Mouse (Mus musculus) heart, postnatal 0 days (tissue): ENCODE data around the gene Hist1h2bc. TPM values are rescaled to one million over a fixed set of nuclear protein-coding genes. Genes with fewer than 3 reads are reported as not detected.
"Not testable (repeated sequence)": the region's sequence is repeated elsewhere in the genome, so short reads cannot be mapped to it uniquely, and the experiment has no call there.

Experiments
- ATAC-seq: fragments of 200-750 bp; cut with Nextera tagmentation; 2 replicates; pipeline ENCODE4 v1.8.0; 2017; ENCODE audit warnings: low read depth, moderate number of reproducible peaks, moderate library complexity; ENCODE audit not compliant: insufficient read depth
- DNase-seq: peaks from one replicate; pipeline ENCODE4 v3.0.0-alpha.2; 2016; ENCODE audit warnings: low spot score
- H3K27ac ChIP-seq: fragments of 300-500 bp; sonication (generic); 2 replicates; pipeline ENCODE4 v1.5.1; 2014; ENCODE audit warnings: low read depth, mild to moderate bottlenecking
- H3K27me3 ChIP-seq: fragments of 300-500 bp; sonication (generic); 2 replicates; pipeline ENCODE4 v1.6.1; 2014; ENCODE audit warnings: low read length, mixed read lengths; ENCODE audit not compliant: control insufficient read depth, insufficient read depth
- H3K36me3 ChIP-seq: fragments of 300-500 bp; sonication (generic); replicated peaks from 2 replicates; pipeline ENCODE4 v1.6.1; 2014; ENCODE audit warnings: low read length, mixed read lengths; ENCODE audit not compliant: control insufficient read depth, insufficient read depth
- H3K4me1 ChIP-seq: fragments of 300-500 bp; sonication (generic); 2 replicates; pipeline ENCODE4 v1.6.1; 2014; ENCODE audit warnings: antibody characterized with exemption; ENCODE audit not compliant: control insufficient read depth, insufficient read depth
- H3K4me2 ChIP-seq: fragments of 300-500 bp; sonication (generic); 2 replicates; pipeline ENCODE4 v1.6.1; 2014; ENCODE audit warnings: low read depth, mild to moderate bottlenecking, low read length, moderate library complexity
- H3K4me3 ChIP-seq: fragments of 300-500 bp; sonication (generic); 2 replicates; pipeline ENCODE4 v1.5.1; 2014; ENCODE audit warnings: low read depth, low read length
- H3K9ac ChIP-seq: fragments of 300-500 bp; sonication (generic); replicated peaks from 2 replicates; pipeline ENCODE4 v1.6.1; 2014; ENCODE audit warnings: low read depth, low read length, mixed read lengths
- H3K9me3 ChIP-seq: fragments of 300-500 bp; sonication (generic); replicated peaks from 2 replicates; pipeline ENCODE4 v1.6.1; 2016; ENCODE audit warnings: low read length; ENCODE audit not compliant: control insufficient read depth
- CTCF ChIP-seq: IDR thresholded peaks from 2 replicates; pipeline ENCODE4 v1.5.1; 2016; ENCODE audit warnings: antibody characterized with exemption, control low read depth, low read depth
- EP300 ChIP-seq: IDR thresholded peaks from 2 replicates; pipeline ENCODE4 v1.6.1; 2016; ENCODE audit warnings: antibody characterized with exemption, low read depth
- WGBS: fragments of 180-500 bp; shearing (Covaris S2); extraction: QIAGEN DNeasy Blood & Tissue Kit; methylation state at CpG from one replicate; pipeline ENCODE4 v1.1.7; 2014; 5-methylcytosine and 5-hydroxymethylcytosine counted together
- polyA plus RNA-seq: library from polyadenylated mRNA; unstranded; fragments of >200 nt; fragmentation: Nextera tagmentation; extraction: Ambion mirVana; gene quantifications from 2 replicates; pipeline ENCODE4 v1.2.1, GENCODE M21; 2015
- total RNA-seq: library from RNA; depleted of rRNA; stranded (reverse); fragments of >200 nt; gene quantifications from 2 replicates; pipeline ENCODE4 v1.2.3, GENCODE M21; 2014; ENCODE audit warnings: low replicate concordance

Hist1h2bc gene
- total and polyA plus RNA-seq, 2 experiments from 2014 or later = 94.4 to 253 TPM

GRCm38 (mm10) chr13:23698300-23698693, 14.3 kb downstream of the Hist1h2bc start, which contains the start of gene Hist1h4c:
Hist1h4c (minus strand) TSS chr13:23698454.
- 0 out of 2 replicates have a peak, but pooled peaks cover 6% of the 10 kb centered on the region for H3K4me1 ChIP-seq
- H3K9me3 ChIP-seq = no peaks in the 10 kb centered on the region
- H3K27ac ChIP-seq = peak within 1 kb of the TSS; percentile 92
- ATAC-seq (peak; percentile 93), DNase-seq (peak; percentile 99)
- H3K27me3 ChIP-seq = no peaks in the 10 kb centered on the region
- TF ChIP-seq CTCF = no peak
- peak; percentile 98 for TF ChIP-seq EP300
- 0% methylated on average over 16 of the region's 22 CpGs for WGBS
- H3K4me2 ChIP-seq = peak within 1 kb of the TSS; percentile 79
- peak within 1 kb of the TSS; percentile 65 for H3K9ac ChIP-seq
- no peaks in the 10 kb centered on the region for H3K36me3 ChIP-seq
- peak within 1 kb of the TSS; percentile 50 for H3K4me3 ChIP-seq

DNA sequence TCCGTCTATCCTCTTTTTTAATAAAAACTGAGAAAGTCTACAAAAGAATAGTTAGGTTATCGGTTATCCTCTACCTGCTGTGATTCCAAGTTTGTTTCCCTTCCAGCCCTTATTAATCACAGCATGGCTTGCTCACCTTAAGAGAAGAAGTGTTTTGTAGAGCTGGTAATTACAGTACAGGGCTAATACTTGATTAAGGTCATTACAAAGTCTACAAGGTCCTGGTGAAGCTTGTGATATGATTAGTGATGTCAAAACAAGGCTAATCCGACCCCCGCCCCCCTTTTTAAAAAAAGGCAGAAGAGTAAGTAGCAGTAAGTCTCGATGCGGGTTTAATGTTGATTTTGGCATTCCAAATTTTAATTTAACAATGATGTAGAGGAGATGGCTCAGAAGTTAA, 15.0 kb downstream of the Hist1h2bc start:
- no peak for TF ChIP-seq EP300
- no peak for TF ChIP-seq CTCF
- DNase-seq = no peak
- Histone ChIP-seq H3K9ac (no peak overlapping the region), H3K27me3 (no peaks in the 10 kb centered on the region), H3K27ac (peak overlapping the region; percentile 92; the same call in 1 of the 2 replicates), H3K4me3 (peak overlapping the region; percentile 16; the same call in 1 of the 2 replicates), H3K36me3 (no peaks in the 10 kb centered on the region), H3K4me1 (0 out of 2 replicates have a peak, but pooled peaks cover 6% of the 10 kb centered on the region), H3K9me3 (no peaks in the 10 kb centered on the region), H3K4me2 (peak overlapping the region; percentile 79; the same call in 1 of the 2 replicates)
- no peak for ATAC-seq
- 60% methylated on average over 6 of the region's 6 CpGs for WGBS

DNA sequence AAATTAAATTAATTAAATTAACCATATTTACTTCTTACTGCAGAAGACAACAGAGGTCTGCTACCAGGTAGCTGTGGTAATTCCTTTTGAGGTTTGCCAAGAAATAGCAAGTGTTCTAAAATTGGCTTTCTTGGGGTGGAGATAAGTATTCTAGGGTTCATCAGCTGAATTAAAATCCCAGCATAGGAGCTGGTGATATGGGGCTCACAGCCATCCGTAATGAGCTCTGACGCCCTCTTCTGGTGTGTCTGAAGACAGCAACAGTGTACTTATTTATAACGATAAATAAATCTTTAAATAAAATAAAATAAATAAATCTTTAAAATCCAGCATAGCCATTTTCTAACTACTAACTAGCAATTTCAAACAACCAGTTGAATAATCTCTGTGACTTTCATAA, 15.8 kb downstream of the Hist1h2bc start:
- H3K36me3 ChIP-seq = no peaks in the 10 kb centered on the region
- H3K4me3 ChIP-seq = no peak overlapping the region
- ATAC-seq (no peak), DNase-seq (no peak)
- TF ChIP-seq CTCF (no peak), EP300 (no peak)
- no peak overlapping the region for H3K27ac ChIP-seq
- H3K27me3 ChIP-seq = no peaks in the 10 kb centered on the region
- H3K9ac ChIP-seq = no peak overlapping the region
- no peak overlapping the region for H3K4me2 ChIP-seq
- WGBS = 54% methylated on average over 3 of the region's 3 CpGs
- 0 out of 2 replicates have a peak, but pooled peaks cover 6% of the 10 kb centered on the region for H3K4me1 ChIP-seq
- no peaks in the 10 kb centered on the region for H3K9me3 ChIP-seq

DNA sequence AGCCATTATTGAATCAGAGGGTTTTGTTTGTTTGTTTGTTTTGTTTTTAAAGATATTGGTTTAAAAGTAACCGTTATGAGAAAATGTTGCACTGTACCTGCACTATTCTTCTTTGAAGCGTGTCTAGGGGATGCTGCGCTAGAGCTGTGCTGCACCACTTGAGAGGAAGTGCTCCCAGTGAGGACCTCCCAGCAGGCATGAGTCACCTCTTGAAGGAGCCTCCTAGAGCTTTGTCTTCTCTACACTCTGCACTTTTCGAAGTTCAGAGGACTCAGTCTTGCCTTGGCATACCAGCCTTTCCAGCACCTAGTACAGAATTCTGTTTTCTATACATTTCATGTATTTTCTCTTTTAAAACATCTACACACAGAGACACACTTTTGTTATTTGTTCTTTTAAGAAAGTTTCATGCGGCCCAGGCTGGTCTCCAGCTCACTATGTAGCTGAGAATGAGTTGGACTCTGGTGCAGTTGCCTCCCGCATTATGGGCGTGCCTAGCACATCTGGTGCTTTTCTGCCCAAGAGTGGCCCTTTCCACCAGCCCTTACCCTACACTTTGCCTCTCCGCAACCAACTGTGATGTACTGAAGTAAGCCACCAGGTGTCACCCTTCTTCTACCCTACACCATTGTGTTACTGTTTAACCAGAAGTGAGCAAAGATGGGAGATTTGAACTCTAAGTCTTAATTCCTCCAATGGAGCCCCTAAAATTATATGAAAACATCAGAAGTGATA, 17.0 kb downstream of the Hist1h2bc start:
- Histone ChIP-seq H3K36me3 (no peaks in the 10 kb centered on the region), H3K9ac (no peak overlapping the region)
- ATAC-seq = peak; percentile 56

DNA sequence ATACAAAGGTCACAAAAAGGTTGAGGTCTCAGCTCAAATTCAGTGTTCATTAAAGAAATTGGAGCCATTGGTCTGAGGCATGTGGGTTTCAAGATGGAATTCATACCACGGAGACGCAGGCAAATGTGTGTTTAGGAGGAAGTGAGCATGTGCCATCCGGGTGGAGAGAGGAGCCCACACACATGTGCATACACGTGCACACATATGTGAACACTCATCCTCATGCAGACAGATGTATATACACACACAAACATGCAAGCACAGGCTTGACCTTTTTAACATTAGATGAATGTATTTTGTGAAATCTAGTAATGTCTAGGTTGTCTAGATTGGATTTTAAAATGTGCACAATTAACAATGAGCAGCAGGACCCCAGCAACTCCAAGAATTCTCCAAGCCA, 18.2 kb downstream of the Hist1h2bc start:
- H3K4me2 ChIP-seq = no peak overlapping the region
- H3K4me1 ChIP-seq = 0 out of 2 replicates have a peak, but pooled peaks cover 6% of the 10 kb centered on the region
- 75% methylated on average over 4 of the region's 4 CpGs for WGBS
- no peaks in the 10 kb centered on the region for H3K9me3 ChIP-seq
- no peak for ATAC-seq
- H3K4me3 ChIP-seq = no peak overlapping the region
- TF ChIP-seq EP300 (no peak), CTCF (no peak)
- H3K36me3 ChIP-seq = no peaks in the 10 kb centered on the region
- no peak overlapping the region for H3K27ac ChIP-seq
- no peak overlapping the region for H3K9ac ChIP-seq
- H3K27me3 ChIP-seq = no peaks in the 10 kb centered on the region
- no peak for DNase-seq

More for the DNA sequence above, 17.0 kb downstream of the Hist1h2bc start:
- Histone ChIP-seq H3K27ac (no peak overlapping the region), H3K4me2 (no peak overlapping the region), H3K4me3 (no peak overlapping the region), H3K4me1 (0 out of 2 replicates have a peak, but pooled peaks cover 6% of the 10 kb centered on the region), H3K9me3 (no peaks in the 10 kb centered on the region), H3K27me3 (no peaks in the 10 kb centered on the region)
- no peak for TF ChIP-seq EP300
- TF ChIP-seq CTCF = peak; percentile 93
- 14% methylated on average over 8 of the region's 8 CpGs for WGBS
- DNase-seq = peak; percentile 84

DNA sequence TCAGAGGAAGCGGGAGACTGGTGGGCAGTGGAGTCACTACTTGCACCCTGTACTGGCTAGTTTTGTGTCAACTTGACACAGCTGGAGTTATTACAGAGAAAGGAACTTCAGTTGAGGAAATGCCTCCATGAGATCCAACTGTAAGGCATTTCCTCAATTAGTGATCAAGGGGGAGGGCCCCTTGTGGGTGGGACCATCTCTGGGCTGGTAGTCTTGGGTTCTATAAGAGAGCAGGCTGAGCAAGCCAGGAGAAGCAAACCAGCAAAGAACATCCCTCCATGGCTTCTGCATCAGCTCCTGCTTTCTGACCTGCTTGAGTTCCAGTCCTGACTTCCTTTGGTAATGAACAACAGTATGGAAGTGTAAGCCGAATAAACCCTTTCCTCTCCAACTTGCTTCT, 18.8 kb downstream of the Hist1h2bc start:
- not testable (repeated sequence) for H3K9me3 ChIP-seq
- 59% methylated on average over 2 of the region's 2 CpGs for WGBS

More for the DNA sequence above, 18.8 kb downstream of the Hist1h2bc start:
- not testable (repeated sequence) for DNase-seq, H3K36me3 ChIP-seq, H3K4me3 ChIP-seq, H3K27me3 ChIP-seq, H3K27ac ChIP-seq, H3K4me2 ChIP-seq, H3K4me1 ChIP-seq, ATAC-seq, H3K9ac ChIP-seq
